Mouse (Mus musculus) mouse embryonic stem cell (cell line): ENCODE results near the gene Alg2.

Experiments used
- in situ Hi-C, 2 experiments: fragments of 300-500 bp; cut with MboI; formaldehyde crosslinking; loops; 1 replicate in 1 of 2; 3 replicates in 1 of 2; pipeline ENCODE4 v1.14.3; 2019 to 2020; ENCODE audit warnings: low sequenced_read_pairs in 2 of 2, low pct_unique_long_range_greater_than_20kb in 1 of 2, mixed read lengths in 1 of 2; ENCODE audit not compliant: unreplicated experiment in 1 of 2

Alg2 gene

DNA sequence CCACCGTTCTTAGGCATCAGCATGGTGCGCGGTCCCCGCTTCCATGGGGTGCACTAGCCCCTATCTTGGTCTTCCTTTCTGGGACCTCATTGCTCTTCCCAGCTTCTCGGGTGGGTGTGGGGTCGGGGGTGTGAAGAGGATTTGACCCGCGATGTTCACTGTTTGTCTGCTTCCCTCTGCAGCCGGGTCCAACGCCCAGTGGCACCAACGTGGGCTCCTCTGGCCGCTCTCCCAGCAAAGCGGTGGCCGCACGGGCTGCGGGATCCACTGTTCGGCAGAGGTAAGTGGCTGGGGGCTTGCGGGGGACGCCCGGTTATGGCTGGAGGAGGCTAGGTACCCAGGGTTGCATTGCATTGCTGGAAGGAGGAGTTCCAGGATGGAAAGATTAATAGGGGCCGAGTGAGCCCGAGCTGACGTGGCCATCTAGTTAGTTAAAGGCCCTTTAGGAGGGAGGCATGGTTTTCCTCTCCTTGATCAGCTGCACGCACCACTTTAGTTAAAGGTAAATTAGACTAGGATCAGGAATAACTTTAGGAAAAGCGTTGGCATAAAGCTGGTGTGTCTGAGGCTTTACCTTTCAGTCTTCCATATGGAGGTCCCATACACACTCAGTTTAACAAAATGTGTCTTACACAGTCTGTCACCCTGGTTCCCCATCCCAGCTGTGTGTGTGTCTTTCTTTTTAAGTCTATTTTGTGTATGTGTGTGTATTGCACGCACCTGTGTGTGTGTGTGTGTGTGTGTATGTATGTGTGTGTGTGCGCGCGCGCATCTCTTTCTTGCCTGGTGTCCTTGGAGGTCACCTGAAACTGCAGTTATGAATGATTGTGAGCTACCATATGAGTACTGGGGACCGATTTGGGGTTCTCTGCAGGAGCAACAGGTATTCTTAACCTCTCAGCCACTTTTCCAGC is 854 bp upstream of the Alg2 start:
- in situ Hi-C loops, result no loop called here

DNA sequence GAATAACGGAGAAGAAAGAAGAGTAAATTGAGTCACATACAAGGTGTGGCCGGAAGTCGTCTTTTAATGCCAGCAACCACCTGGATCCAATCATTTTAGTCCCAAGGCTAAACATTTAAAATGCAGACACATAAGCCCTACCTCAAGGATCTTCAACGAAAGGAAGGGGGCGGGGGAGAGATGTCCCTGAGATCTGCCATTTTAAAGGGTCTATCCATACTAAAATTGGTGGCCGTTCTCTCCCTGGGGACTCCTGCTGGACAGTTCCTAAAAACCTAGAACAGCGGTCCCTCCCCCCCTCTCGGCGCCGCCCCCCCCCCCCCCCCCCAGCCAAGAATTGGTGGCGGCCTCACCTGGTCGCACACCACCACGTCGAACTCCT is 556 bp downstream of the Alg2 start:
- in situ Hi-C loops, result no loop called here

DNA sequence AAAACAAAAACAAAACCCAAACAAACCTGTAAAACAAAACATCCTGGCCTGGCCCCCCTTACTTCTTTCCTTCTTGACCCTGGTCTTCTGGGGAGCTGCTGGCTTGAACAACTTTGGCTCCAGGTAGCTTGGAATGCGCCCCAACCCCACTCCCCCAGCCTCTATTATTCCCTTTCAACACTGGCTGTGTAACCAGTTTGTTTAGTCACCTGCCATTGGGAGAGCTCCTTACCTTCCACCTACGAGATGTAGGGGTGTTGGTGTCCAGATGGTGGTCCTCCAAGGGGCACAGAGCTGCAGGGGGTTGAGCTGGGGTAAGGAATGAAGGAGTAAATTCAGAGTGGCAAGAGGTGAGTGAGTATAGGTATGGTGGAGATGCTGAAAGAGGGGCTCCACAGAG is 6.9 kb downstream of the Alg2 start:
- in situ Hi-C loops, result no loop called here

DNA sequence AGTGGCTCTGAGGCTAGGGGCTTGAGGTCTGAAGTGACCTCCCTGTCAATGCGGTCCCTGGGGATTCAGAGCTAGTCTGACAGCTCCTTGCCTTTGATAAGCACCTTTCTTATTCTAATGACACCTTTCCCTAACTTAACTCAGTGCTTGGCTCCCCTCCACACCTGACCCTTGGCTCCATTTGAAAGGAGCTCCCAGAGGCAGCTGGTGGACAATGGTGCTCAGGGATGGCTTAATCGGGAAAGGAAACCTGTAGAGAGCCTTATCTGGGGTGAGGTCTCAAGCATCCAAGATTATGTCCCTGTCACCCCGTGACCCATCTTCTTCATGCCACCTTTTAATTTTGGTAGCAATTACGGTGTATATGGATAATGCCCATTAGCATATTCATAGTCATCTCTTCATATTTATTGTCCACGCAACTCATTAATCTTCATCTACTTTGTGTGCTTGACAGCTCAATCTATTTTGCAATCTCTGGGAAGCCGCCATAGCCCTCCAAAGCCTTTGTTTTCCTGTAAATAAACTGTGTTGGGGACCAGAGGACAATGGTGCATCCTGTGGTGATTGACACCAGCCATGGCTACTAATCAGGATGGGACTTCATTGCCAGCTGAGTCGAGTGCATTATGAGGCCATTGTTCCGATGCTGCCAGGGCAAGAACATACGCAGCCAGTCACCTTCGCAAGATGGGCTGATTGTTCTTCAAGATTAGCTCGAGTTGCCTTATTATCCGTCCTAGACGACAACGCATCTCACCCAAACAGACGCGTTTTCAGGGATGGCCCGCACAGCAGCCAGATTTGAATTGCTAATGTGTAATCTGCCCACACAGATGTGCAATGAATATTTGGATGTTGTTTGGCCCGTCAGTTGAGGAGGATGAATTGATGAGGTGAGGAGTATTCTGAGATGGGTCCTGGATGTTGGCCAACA is 24.3 kb downstream of the Alg2 start:
- in situ Hi-C loops, result loop anchor here (25.0 kb wide), 3 partner anchors 137 to 962 kb away; no protein-coding TSS in a partner anchor

DNA sequence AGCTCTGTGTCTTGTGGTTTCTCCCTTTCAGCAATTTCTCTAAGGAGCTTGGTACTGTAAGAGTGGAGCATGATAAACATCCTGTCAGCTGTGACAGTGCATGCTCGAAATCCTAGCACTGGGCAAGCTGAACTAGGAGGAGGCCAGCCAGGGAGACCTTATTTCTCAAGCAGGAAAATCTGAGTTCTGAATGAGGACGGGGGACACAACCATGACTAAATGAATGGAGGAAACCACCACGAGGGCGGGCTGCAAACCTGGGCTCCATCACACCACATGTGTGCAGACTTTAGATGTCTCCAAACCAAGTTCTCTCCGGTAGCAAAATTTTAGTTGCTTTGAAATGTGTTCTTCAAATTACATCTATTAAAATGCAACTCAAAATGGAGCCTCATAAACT is 25.0 kb downstream of the Alg2 start:
- in situ Hi-C loops, result loop anchor here (25.0 kb wide), 3 partner anchors 138 to 963 kb away; no protein-coding TSS in a partner anchor

DNA sequence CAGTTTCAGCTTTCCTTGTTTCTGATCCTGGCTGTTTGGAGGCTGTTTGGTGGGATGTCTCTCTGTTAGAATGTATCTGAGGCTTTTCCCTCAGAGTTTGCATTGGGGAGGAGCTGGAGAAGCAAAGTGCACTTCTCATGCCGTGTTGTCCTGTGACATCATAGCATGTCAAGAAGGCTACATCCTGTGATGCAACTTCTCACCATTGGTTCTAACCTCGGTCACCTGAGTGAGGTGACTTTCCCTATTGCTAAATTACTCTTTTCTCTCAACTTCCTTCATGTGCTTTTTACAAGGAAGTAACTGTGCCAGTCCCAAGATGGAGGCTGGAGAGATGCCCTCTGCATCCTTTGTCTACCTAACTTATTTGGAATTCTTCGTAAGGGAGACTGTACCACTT is 25.6 kb downstream of the Alg2 start:
- in situ Hi-C loops, result loop anchor here (25.0 kb wide), 3 partner anchors 139 to 964 kb away; no protein-coding TSS in a partner anchor

DNA sequence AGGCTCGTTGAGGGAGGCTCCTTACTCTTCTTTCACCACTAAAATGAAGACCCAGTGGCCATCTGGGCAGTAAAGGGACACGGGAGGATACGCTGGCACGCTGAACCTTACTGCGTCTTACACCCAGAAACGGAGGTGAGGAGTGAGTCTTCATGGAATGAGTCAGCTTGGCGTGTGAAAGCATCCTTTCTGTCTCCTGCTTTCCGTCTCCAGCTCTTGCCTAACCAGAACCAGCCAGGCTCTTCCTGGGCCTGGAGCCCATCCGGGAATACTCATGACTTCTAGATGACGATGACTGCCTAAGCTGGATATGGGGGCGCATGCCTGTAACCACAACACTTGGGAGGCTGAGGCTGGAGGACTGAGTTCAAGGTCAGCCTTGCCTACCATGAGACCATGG is 33.2 kb downstream of the Alg2 start:
- in situ Hi-C loops, result loop anchor here (25.0 kb wide), 3 partner anchors 146 to 971 kb away; no protein-coding TSS in a partner anchor

DNA sequence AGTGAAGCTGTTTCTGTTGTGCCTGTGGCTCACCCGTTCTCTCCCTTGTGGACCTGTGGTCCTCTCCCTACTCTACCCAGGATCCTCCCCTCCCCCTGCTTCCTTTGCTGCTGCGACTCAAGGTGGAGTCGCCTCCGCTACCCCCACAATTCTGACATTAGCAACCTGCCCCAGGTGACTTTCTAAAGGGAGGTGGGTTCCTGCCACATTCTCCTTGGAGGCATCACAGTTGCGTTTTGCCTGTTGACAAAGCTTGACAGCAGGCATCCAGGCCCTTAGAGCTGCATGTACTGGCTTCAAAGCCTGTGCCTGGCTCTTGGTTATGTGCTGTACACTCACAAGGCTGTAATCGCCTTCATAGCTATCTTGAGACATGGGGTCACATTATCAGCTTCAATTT is 35.2 kb downstream of the Alg2 start:
- in situ Hi-C loops, result loop anchor here (10.0 to 25.0 kb wide), 4 partner anchors 148 to 973 kb away; no protein-coding TSS in a partner anchor

DNA sequence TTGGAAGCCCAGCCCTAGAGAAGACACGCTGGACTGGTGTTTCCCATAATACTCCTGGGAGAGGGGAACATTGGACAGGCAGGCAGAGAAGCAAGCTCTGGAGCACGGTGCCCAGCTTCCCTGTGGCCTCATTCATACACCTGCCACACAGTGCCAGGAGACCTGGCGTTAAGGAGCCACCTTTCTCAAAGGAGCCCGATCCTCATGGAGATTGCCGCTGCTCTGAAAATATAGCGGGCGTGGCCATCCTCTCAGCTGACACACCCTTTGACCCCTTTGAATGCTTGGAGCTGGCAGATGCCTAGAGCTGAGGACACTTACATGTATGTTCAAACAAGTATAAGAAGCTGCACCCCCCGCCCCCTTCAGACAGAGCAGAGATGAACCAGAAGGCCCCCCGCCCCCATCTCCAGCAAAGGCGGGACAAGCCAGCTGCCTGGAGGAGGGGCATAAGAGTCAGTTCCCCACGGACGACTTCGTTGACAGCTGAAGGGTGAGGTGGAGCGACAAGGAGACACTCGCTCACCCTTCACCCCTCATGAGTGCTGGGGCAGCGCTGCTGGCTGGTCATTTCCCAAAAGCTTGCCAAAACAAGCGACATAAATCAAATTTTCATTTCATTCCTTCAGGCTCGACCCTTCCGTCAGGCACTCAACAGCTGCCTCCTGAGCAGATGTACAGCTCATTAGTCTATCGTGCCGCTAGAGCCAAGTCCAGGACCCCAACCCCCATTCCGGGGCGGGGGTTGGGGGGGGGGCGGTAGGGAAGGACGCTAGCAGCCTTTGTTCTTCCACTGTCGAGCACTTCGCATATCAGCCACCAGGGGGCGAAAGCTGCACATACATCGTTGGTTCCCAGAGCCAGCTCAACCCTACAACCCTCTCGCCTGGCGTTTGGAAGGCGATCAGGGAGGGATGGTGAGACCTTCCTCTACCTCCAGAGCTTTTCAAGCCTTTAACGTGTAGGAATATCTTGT is 36.5 kb downstream of the Alg2 start:
- in situ Hi-C loops, result loop anchor here (10.0 to 25.0 kb wide), 4 partner anchors 150 to 975 kb away; no protein-coding TSS in a partner anchor

DNA sequence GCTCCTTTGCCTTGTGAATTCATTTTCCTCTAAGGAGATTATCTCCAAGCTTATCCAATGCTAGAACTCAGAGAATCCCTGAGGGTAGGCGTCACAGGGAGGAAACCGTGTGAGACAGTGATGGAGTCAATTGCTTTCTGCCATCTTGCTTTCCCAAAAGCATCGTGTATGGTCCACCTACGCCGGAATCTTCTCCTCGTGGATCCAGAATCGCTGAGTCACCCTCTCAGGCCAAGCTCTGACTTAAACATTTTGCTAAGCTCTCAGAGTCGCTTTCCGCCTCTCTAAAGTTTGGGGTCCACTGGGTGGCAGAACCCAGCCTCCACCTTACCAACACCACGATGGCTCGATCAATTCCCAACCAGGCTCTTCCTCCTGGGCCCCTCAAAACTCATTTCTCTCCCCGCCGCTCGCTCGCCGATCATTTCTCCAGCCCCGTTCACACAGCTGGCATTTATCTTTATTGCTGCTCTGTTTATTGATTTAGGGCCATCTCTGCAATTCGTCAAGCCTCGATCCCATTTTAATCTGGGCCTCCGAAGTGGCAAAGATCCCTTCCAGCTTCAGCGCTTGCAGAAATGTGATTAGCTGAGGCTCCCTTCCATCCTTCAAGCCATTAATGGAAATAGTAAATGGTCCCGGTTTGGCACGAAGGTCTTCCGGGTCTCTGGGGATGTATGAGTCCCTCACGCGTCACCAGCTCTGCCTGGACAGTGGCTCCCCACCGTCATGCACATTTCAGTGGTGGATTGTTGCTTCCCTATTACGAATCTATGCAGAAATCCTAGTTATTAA is 38.4 kb downstream of the Alg2 start:
- in situ Hi-C loops, result loop anchor here (10.0 to 25.0 kb wide), 4 partner anchors 152 to 977 kb away; no protein-coding TSS in a partner anchor

DNA sequence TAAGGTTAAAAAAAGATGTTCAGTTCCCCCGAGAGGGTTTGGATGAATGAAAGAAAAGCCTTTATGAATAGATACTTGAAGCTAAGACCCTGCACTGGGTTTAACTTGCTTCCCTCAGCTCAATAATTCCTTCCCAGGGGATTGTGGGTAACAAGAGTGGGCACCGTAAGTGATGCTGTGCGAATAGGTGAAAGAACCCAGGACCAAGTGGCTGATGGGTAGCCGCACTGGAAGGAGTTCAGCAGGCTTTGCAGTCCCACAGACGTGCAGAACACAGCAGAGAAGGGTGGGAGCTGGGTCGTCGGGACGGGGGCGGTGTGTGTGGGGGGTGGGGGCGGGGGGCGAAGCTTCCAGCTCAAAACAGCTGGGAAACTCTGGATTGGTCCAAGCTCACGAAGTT is 39.0 kb downstream of the Alg2 start:
- in situ Hi-C loops, result loop anchor here (10.0 to 25.0 kb wide), 4 partner anchors 152 to 977 kb away; no protein-coding TSS in a partner anchor

DNA sequence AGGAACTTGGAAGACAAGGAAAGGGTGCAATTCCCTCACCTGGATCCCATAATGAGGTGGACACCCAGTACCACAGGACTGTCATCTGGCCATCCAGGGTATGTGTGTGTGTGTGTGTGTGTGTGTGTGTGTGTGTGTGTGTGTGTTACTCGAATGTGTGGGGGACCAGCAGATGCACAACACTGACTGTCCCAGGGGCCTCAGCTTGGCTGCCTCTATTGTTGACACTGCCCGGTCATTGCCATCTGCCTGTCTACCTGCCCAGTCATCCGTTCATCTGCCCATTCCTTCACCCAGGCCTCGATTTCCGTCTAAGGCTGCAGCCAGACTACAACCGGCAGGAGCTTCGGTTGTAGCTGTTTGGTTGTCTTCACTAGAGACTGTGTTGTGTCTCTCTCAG is 41.4 kb downstream of the Alg2 start:
- in situ Hi-C loops, result loop anchor here (10.0 to 25.0 kb wide), 4 partner anchors 155 to 980 kb away; no protein-coding TSS in a partner anchor

DNA sequence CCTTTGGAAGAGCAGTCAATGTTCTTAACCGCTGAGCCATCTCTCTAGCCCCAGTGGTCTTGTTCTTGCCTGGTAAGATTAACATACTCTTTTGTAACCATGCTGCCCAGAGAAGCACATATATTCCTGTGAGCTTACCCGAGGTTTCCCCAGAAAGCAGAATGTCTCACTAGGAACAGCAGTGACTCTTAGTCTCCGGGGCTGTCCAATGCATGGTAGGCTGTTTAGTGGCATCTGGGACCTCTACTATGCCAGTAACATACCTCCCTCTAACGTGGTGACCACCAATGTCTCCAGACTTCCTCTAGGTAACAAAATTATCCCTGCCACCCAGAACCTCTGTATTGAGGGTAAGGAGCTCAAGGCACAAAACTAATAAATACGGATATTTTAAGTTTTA is 43.1 kb downstream of the Alg2 start:
- in situ Hi-C loops, result loop anchor here (10.0 to 25.0 kb wide), 4 partner anchors 156 to 981 kb away; no protein-coding TSS in a partner anchor

DNA sequence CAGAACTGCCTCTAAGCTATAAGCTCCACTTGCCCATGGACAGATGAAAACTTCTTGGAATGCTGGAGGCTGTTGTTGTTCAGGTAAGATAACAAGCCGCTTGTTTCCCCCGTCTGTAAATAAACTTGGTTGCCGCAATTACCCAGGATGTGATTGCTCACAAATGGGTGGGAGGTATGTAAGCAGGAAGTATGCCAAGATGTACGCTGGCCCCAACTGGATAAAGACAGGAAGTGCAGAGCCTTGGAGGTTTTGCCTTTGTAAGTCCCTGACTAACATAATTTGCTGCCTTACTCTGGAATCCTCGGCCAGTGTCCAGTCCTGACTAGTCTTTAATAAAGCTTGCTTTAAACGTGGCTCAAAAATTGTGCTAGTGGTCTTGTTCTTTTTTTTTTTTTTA is 43.6 kb downstream of the Alg2 start:
- in situ Hi-C loops, result loop anchor here (10.0 to 25.0 kb wide), 4 partner anchors 157 to 982 kb away; no protein-coding TSS in a partner anchor

DNA sequence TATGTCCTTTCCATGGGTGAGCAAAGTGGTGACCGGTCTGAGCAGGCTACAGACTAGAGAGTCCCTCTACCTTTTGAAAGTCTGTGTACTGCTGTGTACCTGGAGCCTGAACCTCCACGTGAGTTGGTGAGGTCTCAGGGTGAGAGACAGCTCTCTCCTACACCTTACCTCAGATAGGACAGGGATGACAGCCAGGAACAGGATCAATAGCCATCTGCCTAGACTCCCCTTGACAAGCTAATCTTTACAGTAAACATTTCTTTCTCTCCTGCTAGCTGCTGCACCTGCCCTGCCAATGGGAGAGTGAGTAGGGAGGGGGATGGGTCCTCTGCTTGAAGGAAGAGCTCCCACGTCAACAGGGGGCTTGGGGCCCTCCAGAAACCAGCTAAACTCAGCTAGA is 46.5 kb downstream of the Alg2 start:
- in situ Hi-C loops, result loop anchor here (25.0 kb wide), 3 partner anchors 160 to 985 kb away; no protein-coding TSS in a partner anchor

DNA sequence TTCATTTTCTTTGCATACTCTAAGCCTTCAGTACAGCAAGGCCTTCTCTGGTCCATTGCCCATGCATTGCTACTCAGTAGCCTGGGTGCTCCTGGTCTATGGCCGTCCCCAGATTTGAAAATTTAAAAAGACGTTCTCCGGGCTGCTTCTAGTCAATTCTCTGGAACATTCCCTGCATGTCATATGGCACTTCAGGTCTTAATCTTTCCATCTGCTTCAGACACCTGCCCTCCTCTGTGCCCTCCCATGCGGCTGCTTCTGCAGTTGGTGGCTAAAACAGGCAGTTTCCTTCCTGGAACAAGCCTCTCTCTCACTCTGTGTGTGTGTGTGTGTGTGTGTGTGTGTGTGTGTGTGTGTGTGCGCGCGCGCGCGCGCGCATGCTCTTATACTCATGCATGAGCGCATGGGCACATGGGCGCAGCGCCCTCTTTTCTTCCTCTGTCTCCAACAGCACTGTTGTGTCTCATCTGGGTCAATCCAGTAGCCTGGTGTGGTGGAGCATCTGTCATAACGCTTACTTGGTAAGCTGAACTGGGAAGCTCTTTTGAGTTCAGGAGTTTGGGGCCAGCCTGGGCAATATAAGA is 48.8 kb downstream of the Alg2 start:
- in situ Hi-C loops, result loop anchor here (25.0 kb wide), 3 partner anchors 162 to 987 kb away; no protein-coding TSS in a partner anchor
